20 mouse cellular contexts compared by ENCODE assay signal in genomic region chr7:91010655-91011054, GRCm38 (mm10).
"Had no signal": no experiment of that assay in that cellular context is flagged by ENCODE, and none has a peak within 500 bp of the region (broad histone marks: within the 10 kb centered on the region; RNA-seq: fewer than 3 reads in every experiment).

No protein-coding gene starts in this region.

- DNase-seq: kidney, adult 2 months; kidney, postnatal 25 days; layer of hippocampus, adult 9-11 months; liver; lung, adult 18-20 months; lung, postnatal 10 days; lung, postnatal 36 days; right cerebral cortex, postnatal 25 days; spleen, adult 18-20 months; thymus, postnatal 25 days had no signal

- H3K4me2 ChIP-seq: limb, embryonic 13.5 days; liver, embryonic 12.5 days; liver, embryonic 15.5 days; lung, embryonic 15.5 days; neural tube, embryonic 12.5 days; stomach, embryonic 15.5 days had no signal

- H3K4me3 ChIP-seq: layer of hippocampus, adult 2 months; limb, embryonic 10.5 days; limb, embryonic 13.5 days; liver, embryonic 12.5 days; liver, embryonic 15.5 days; lung, embryonic 15.5 days; neural tube, embryonic 12.5 days; stomach, embryonic 15.5 days had no signal

- H3K4me1 ChIP-seq: limb, embryonic 10.5 days; limb, embryonic 13.5 days; liver, embryonic 12.5 days; liver, embryonic 15.5 days; lung, embryonic 15.5 days; neural tube, embryonic 12.5 days; stomach, embryonic 15.5 days had no signal

- H3K27ac ChIP-seq: kidney, postnatal 0 days; layer of hippocampus, adult 2 months; limb, embryonic 10.5 days; limb, embryonic 13.5 days; liver, embryonic 12.5 days; liver, embryonic 15.5 days; lung, embryonic 15.5 days; neural tube, embryonic 12.5 days; stomach, embryonic 15.5 days had no signal

- H3K36me3 ChIP-seq: limb, embryonic 10.5 days; limb, embryonic 13.5 days; liver, embryonic 12.5 days; liver, embryonic 15.5 days; lung, embryonic 15.5 days; neural tube, embryonic 12.5 days; stomach, embryonic 15.5 days had no signal

- H3K9ac ChIP-seq: limb, embryonic 13.5 days; liver, embryonic 12.5 days; liver, embryonic 15.5 days; lung, embryonic 15.5 days; neural tube, embryonic 12.5 days; stomach, embryonic 15.5 days had no signal

- H3K27me3 ChIP-seq: limb, embryonic 13.5 days; liver, embryonic 12.5 days; liver, embryonic 15.5 days; lung, embryonic 15.5 days; neural tube, embryonic 12.5 days; stomach, embryonic 15.5 days had no signal

- H3K9me3 ChIP-seq: limb, embryonic 10.5 days; limb, embryonic 13.5 days; liver, embryonic 12.5 days; liver, embryonic 15.5 days; lung, embryonic 15.5 days; neural tube, embryonic 12.5 days; stomach, embryonic 15.5 days had no signal

- ATAC-seq: intestine, postnatal 0 days; liver, embryonic 12.5 days had no signal
